Mouse (Mus musculus) left cerebral cortex, adult 18-20 months (tissue): Measurements from ENCODE around the gene Cd86. TPM values are rescaled to one million over a fixed set of nuclear protein-coding genes. Genes with fewer than 3 reads are reported as not detected.

Experiments used
- DNase-seq, 2 experiments: peaks; one replicate each; pipeline ENCODE4 v3.0.0; 2021 to 2022; ENCODE audit warnings: low spot score in 2 of 2, mixed read lengths in 1 of 2
- long read RNA-seq, 2 experiments: library from polyadenylated mRNA; stranded (forward); transcript quantifications; one replicate each; pipeline ENCODE4 v2.0.0; 2021
- total RNA-seq, 2 experiments: library from RNA; stranded (reverse); gene quantifications; 2 replicates each; pipeline ENCODE4 v1.2.3; 2021

The Cd86 gene
- 1 to 10 TPM in 1 of 2 experiments, under 1 TPM in 1; 0.98 to 1.9 TPM for total RNA-seq
- long read RNA-seq, experiment 1, partial matches to known transcripts: 0 of 1 reads
- long read RNA-seq, experiment 1, other reads (novel, unspliced or antisense): 0 of 1 reads
- long read RNA-seq, experiment 2: 0 reads

DNA sequence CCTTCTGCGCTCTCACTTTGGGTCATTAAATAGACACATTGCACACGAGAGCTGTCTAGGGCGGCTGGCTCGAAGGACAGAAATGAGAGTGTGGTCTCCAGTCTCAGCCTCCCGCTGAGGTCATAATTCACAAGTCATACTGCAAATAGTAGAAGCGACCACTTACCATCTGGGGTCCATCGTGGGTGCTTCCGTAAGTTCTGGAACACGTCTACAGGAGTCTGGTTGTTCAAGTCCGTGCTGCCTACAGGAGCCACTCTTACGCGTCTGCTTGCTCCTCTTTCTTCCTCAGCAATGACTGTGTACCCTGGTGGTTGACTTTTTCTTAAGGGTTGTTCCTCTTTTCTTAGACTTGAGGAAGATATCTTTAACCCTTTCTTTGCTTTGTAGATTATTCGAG, at the start of gene Cd86:
Gene Cd86, minus strand, starts transcription at position 300 of the 400 bp plus-strand sequence.
- no peak for DNase-seq

- DNase-seq: no peak
These were observed 45.9 kb upstream of the Cd86 start for GRCm38 (mm10) chr16:36711760-36712159.

DNA sequence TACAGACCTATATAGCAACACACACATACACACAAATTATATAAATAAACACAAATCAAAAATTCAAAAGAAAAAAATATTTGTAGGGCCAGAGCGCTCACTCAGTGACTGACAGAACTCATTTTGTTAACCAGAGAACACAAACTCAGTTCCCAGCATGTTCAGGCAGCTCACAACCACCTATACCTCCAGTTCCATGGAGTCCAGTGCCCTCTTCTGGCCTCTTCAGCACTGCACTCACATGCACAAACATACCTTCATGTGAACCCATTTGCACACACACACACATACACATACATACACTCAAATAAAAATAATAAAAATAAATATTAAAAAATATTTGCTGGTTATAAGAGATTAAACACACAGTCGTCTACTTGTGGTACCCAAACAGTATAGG, 44.9 kb upstream of the Cd86 start:
- no peak for DNase-seq

DNA sequence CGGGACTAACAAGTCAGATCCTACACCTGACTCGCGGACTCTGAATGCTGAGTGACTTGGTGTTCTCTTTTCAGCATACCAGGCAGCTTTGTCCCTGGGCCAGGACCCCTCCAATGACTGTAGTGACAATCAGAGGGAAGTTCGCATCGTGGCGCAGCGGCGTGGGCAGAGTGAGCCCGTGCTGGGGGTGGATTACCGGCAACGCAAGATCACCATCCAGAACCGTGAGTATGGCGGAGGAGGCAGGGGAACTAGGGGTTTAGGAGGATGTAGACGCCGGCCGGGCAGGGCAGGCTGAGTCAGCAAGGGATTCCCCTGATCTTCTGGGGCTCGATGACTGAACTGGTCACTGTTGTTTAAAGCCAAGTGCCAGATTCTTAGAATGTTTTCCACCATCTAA, 43.5 kb upstream of the Cd86 start:
- no peak for DNase-seq

DNA sequence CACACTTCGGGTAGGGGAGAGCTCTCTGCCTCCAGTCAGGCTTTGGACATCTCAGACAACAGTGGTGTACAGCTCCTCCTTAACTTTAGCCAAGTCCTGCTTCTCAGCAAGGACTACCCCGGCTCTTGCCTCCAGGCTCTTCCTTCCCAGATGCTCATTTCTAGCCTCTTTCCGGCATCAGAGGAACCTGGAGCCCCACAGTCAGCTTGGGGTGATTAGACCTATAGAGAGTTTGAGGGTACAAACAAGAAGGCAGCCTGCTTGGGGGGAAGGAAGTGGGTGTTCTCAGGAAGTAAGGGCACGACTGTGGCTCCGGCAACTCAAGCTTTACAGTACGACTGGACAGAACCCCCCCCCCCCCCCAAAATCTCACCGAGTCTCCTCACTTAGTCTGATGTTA, 42.9 kb upstream of the Cd86 start:
- no peak for DNase-seq

DNA sequence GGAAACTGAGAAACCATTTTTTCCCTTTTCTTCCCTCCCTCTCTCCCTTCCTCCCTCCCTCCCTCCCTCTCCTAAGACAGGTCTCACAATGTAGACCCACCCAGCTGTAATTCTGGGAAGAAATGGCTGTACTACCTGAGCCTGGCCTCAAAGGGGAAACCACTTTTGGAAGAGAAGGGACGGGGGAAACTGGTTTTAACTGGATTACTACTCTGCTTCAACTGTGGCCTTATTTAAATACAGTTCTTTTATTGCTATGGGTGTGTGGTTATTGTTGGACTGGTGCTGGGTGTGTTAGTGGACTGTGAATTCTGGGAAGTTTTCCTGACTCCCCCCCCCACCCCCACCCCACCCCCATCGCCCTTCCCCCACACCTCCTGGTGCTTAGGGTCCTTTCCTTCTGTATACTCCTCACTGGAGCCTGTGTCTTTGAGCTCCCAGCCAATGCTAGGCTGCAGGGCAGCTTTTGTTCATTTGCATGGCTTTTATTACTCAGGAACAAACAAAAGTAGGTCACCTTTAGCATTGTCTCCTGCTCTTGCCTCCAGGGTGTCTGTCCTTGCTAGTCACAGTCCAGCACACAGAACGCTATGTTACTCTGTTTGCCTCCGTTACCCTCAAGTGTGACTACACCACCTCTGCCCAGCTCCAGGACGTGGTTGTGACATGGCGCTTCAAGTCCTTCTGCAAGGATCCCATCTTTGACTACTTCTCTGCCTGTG, 42.0 kb upstream of the Cd86 start:
- DNase-seq: no peak

- no peak for DNase-seq
These were observed 34.6 kb upstream of the Cd86 start for GRCm38 (mm10) chr16:36700484-36700883.

- DNase-seq: no peak
These were observed 31.4 kb upstream of the Cd86 start for GRCm38 (mm10) chr16:36697331-36697730.

GRCm38 (mm10) chr16:36694798-36695290, 29.0 kb upstream of the Cd86 start:
- DNase-seq: no peak

GRCm38 (mm10) chr16:36693818-36694413, 28.0 kb upstream of the Cd86 start, which contains the start of gene Ildr1:
Ildr1 (plus strand) TSS chr16:36693978.
- DNase-seq: no peak

- no peak for DNase-seq
These were observed 25.6 kb upstream of the Cd86 start for GRCm38 (mm10) chr16:36691484-36691883.

DNA sequence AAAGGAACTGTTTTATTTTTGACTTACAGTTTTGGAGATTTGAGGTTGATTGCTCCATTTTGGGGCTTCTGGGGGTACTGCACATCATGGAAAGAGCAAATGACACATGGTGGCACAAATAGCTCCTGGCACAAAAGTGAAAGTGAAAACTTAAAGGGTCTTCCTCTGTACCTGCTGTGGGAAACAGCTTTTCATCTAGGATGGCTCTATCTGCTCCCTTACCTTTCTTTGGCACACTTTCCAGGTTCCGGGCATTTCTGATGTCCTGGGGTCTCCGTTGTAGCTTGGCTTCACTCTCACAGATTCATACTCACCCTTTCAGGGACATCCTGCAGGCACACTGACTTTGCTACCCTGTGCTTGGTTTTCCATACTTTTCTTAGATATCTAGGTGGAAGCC, 22.2 kb upstream of the Cd86 start:
- no peak for DNase-seq

DNA sequence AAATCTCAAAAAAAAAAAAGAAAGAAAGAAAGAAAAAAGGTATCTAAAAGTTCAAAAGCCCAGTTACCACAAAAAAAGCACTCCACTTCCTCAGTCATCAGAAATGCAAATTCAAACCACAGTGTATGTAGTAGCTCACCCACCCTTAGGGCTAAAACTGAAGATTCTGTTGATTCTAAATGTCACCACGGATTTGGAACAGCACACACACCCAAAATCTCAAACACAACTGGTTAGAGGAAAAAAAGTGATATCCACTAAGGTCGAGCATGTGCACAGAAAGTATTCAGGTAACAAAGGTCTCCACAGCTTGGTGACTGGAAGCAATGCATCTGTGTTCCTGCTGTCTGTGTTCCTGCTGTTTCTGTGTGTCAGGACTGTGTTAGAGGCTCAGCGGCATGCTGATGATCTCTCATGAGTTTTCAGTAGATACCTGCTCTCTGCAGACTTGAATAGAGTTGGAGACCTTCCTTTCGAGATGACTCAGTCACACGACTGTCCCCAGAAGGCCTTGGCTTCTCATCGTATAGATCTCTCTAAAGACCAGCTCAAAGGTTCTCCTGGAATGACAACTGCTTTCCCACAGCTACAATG, 18.5 kb upstream of the Cd86 start:
- no peak for DNase-seq

DNA sequence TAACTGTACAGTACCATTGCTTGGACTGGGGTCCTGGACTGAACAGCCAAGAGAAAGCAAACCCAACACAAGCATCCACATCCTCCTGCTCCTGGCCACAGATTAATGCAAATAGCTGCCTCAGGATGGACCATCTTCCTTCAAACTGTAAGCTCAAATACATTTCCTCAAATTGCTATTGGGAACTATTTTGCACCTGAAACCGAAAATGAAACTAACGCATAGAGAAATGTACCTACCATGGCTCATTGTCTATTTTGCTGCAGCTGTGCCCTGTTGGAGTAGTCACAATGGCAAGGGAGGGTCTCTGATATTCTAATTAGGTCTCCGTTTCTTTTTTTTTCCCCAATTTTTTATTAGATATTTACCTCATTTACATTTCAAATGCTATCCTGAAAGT, 15.9 kb upstream of the Cd86 start:
- no peak for DNase-seq

- no peak for DNase-seq
These were observed 10.0 kb upstream of the Cd86 start for GRCm38 (mm10) chr16:36675902-36676301.

DNA sequence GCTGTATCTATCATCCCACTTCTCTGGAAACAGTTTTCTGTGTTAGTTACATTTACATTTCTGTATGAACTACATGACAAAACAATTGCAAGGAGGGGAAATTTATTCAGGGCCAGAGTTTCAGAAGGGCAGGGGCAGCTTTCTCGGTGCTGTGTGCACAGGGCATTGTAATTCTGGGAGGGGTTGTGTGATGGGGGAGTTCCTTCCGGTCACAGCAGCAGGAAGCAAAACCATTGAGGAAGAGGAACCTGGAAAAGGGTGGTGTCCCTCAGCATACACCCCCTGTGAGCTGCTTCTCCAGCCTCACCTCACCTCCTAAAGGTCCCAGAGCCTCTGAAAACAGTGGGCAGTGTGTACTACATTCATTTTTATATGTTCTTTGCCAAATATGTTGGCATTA, 9.4 kb upstream of the Cd86 start:
- no peak for DNase-seq

GRCm38 (mm10) chr16:36674457-36675204, 8.8 kb upstream of the Cd86 start:
- no peak for DNase-seq

DNA sequence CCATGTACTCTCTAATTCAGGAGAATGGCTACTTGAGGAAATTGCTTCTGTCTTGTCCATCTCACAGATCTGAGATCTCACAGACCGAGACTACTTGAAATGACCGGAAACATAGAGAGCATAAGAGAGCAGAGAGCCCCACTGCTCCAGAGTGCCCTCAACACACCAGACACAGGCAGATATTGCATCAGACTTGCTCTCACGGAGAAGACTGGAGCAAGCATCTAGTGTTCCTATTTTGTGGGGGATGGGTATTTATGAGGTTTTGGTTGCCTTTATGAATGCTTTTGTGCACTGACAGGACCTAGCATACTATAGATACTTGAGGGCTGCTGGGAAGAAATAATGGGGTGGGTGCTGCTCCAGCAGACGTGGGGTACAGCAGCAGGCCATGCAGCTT, 7.3 kb upstream of the Cd86 start:
- no peak for DNase-seq

DNA sequence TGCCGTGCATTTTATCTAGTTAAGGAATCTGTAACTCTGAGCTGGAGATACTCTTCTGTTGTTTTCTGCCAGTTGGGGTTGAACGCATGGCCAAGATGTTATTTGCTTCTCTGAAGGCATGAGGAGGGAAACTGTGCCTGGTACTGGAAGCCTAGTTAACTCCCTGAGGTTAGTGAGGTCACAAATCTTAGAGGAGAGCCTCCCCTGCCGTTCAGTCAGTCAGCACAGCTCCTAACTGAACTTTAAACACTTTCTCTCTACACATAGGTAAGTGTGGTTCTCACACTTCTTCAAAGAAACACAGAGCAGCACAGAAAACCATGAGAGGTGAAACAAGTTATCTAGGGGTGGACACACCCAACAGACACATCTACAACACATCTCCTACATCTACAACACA, 4.7 kb upstream of the Cd86 start:
- DNase-seq: no peak

DNA sequence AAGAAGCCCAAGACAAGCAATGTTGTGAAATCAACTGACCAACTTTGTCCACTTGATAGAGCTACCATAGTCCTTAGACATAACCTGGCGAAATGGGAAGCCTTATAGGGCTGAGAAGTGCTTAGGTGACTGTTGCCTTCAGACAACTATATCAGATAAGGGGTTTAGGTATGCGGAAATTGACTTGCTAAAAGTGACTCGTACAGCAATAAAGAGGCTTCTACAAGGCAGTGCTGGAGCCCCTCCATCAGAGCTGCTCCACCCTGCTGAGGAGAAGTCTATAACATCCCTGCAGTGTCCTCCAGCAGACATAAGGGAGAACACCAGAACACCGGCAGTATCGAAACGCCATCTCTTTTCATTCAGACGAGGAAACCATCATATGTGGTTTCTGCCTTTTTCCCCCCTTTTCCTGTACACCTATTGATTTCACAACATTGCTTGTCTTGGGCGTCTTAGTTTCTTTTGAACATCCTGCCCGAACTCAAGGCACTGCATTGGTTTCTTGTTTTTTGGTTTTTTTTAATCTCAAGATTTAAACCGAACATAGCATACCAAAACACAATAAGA, 652 bp upstream of the Cd86 start:
- no peak for DNase-seq

GRCm38 (mm10) chr16:36663484-36663883, 2.4 kb downstream of the Cd86 start:
- DNase-seq: no peak
